Comparison of ENCODE assay signal across 8 mouse cellular contexts in genomic region chr7:24610144-24610878, GRCm38 (mm10). TPM values are rescaled to one million over a fixed set of nuclear protein-coding genes. Genes with fewer than 3 reads are reported as not detected.
DNase-seq lines count a peak whose midpoint lies in the region; ATAC-seq and TF ChIP-seq lines count a peak whose summit lies in the region.

Phldb3 (plus strand) TSS chr7:24610763.

- H3K36me3 ChIP-seq in forebrain, embryonic 13.5 days (ENCODE audit: poor library complexity, severe bottlenecking) = no peaks in the 10 kb centered on the region; the same call in 1 of the 2 replicates
- no peaks in the 10 kb centered on the region for H3K36me3 ChIP-seq in kidney, postnatal 0 days (ENCODE audit: insufficient read depth, low read length)

- ATAC-seq in forebrain, embryonic 13.5 days = peak; percentile 3; the same call in 1 of the 2 replicates
- peak; percentile 52; the same call in 1 of the 2 replicates for ATAC-seq in kidney, postnatal 0 days (replicated peaks; ENCODE audit: low FRiP score, low read depth)

- no peaks in the 10 kb centered on the region for H3K9me3 ChIP-seq in forebrain, embryonic 13.5 days (replicated peaks)
- H3K9me3 ChIP-seq in kidney, postnatal 0 days (replicated peaks; ENCODE audit: low read length) = no peaks in the 10 kb centered on the region

- peaks cover 56% of the 10 kb centered on the region for H3K27me3 ChIP-seq in forebrain, embryonic 13.5 days
- H3K27me3 ChIP-seq in kidney, postnatal 0 days (ENCODE audit: insufficient read depth, low read length) = peaks cover 18% of the 10 kb centered on the region

- 3% methylated on average over 24 of the region's 27 CpGs for WGBS in forebrain, embryonic 13.5 days
- 2% methylated on average over 27 of the region's 27 CpGs for WGBS in kidney, postnatal 0 days

- peak within 1 kb of the TSS; percentile 62 for H3K4me2 ChIP-seq in forebrain, embryonic 13.5 days
- H3K4me2 ChIP-seq in kidney, postnatal 0 days (ENCODE audit: low read length) = peak within 1 kb of the TSS; percentile 85

- intact Hi-C loops in left cerebral cortex, adult 2 months (cut with DNase I) = no loop called here
- intact Hi-C loops in left cerebral cortex, postnatal 36 days (cut with DNase I) = no loop called here

- H3K27ac ChIP-seq in left cerebral cortex, adult 2 months = no peak within 1 kb of the TSS
- no peak within 1 kb of the TSS for H3K27ac ChIP-seq in forebrain, embryonic 13.5 days
- H3K27ac ChIP-seq in kidney, postnatal 0 days = peak within 1 kb of the TSS; percentile 44; the same call in 1 of the 2 replicates

- peaks cover 23% of the 10 kb centered on the region for H3K4me1 ChIP-seq in forebrain, embryonic 13.5 days
- H3K4me1 ChIP-seq in kidney, postnatal 0 days (replicated peaks; ENCODE audit: insufficient read depth, low read length) = peaks cover 17% of the 10 kb centered on the region

- H3K4me3 ChIP-seq in left cerebral cortex, adult 2 months = peak within 1 kb of the TSS; percentile 32
- H3K4me3 ChIP-seq in forebrain, embryonic 13.5 days = peak within 1 kb of the TSS; percentile 35
- peak within 1 kb of the TSS; percentile 52 for H3K4me3 ChIP-seq in kidney, postnatal 0 days (replicated peaks; ENCODE audit: low read depth, low read length)

- H3K9ac ChIP-seq in forebrain, embryonic 13.5 days = peak within 1 kb of the TSS; percentile 26; the same call in 1 of the 2 replicates
- peak within 1 kb of the TSS; percentile 46 for H3K9ac ChIP-seq in kidney, postnatal 0 days (ENCODE audit: low read depth, low read length)

- no peak for TF ChIP-seq CTCF in left cerebral cortex, adult 2 months (IDR thresholded peaks at IDR 0.05)
- no peak for TF ChIP-seq CTCF in kidney, postnatal 0 days (IDR thresholded peaks at IDR 0.05; ENCODE audit: low read depth)

- no peak for DNase-seq in left cerebral cortex, adult 2 months (ENCODE audit: extremely low spot score in 1 of 2, low spot score in 2 of 2)
- DNase-seq in left cerebral cortex, adult 18-20 months (ENCODE audit: low spot score in 2 of 2) = no peak
- no peak for DNase-seq in kidney, postnatal 0 days (ENCODE audit: low spot score)
- DNase-seq in lung, postnatal 36 days = peak; percentile 68
- DNase-seq in spleen, postnatal 36 days (ENCODE audit: low spot score in 2 of 2) = peak; percentile 71 to 78
- DNase-seq in left cerebral cortex, postnatal 36 days (ENCODE audit: low spot score in 2 of 2) = no peak
- no peak for DNase-seq in adrenal gland, postnatal 10 days

RNA-seq across cellular contexts. Expression of gene Phldb3, which starts in this region (rescaled TPM):
- total RNA-seq in left cerebral cortex, adult 2 months (2021) = not detected
- total RNA-seq in left cerebral cortex, adult 18-20 months (2021) = under 1 TPM in 1 of 2 experiments, not detected in 1; 0.21 TPM
- not detected in 2 replicates for polyA plus RNA-seq in forebrain, embryonic 13.5 days (2015; fragmentation: Nextera tagmentation; extraction: Ambion mirVana)
- polyA plus RNA-seq in kidney, postnatal 0 days (2015; fragmentation: Nextera tagmentation; extraction: Ambion mirVana) = 0.11 and 0.20 TPM in 2 replicates
- under 1 TPM; 0.22 to 0.48 TPM for total RNA-seq in left cerebral cortex, postnatal 36 days (2021)
- total RNA-seq in adrenal gland, postnatal 10 days (2021) = 1 to 10 TPM; 3.6 TPM

Comparison
In these comparisons a context has a peak if more than half of its experiments do, and no peak if none do; other contexts are left out.
1. Peak in ATAC-seq, H3K4me3 ChIP-seq, H3K9ac ChIP-seq and H3K4me2 ChIP-seq in forebrain, embryonic 13.5 days; RNA of the gene not detected or under 1 TPM.
2. Peak in ATAC-seq, H3K4me3 ChIP-seq, H3K27ac ChIP-seq, H3K9ac ChIP-seq and H3K4me2 ChIP-seq in kidney, postnatal 0 days; RNA of the gene not detected or under 1 TPM.
3. DNase-seq: peak in lung, postnatal 36 days (single experiment) and spleen, postnatal 36 days (2 of 2); none in left cerebral cortex, adult 2 months (0 of 2), left cerebral cortex, adult 18-20 months (0 of 2), kidney, postnatal 0 days (single experiment), left cerebral cortex, postnatal 36 days (0 of 2) and adrenal gland, postnatal 10 days (single experiment).
4. Peak in every context shown above with its lines, with median percentiles within 50 percentile points of each other: H3K4me3 ChIP-seq.